Mouse (Mus musculus): ENCODE measurements around the gene Hs2st1. TPM values are rescaled to one million over a fixed set of nuclear protein-coding genes. Genes with fewer than 3 reads are reported as not detected.

Gene Hs2st1
- total RNA-seq, 2 experiments from 2014 or later: 45.4 to 47.8 TPM

DNA sequence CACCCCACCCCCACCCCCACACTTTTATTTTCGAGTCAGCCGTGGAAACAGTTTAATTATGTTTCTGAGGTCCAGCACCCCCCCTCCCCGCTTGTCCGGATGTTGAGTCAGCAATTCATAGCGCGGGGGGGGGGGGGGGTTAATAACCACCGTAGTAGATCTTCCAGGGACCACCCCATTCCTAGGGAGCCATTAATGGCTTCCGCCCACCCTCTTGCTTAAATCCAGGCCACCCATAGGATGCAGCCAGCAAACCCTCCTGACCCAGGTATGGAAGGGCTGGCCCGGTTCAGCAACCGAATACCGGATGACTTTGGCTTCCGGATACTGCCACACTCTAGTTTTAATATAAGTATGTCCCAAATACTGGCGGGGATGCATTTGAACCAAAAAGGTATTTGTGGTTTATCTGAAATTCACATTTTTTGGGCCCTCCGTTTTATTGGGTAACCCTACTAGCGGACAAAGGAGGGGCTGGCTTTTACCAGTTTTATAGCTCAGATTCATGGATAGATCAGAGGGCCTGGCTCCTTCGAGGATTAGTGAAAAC lies 188.5 kb downstream of the Hs2st1 start:
- no peak for DNase-seq

- DNase-seq: peak; percentile 42 to 61
These were observed 189.1 kb downstream of the Hs2st1 start for GRCm38 (mm10) chr3:144380921-144381320.

DNA sequence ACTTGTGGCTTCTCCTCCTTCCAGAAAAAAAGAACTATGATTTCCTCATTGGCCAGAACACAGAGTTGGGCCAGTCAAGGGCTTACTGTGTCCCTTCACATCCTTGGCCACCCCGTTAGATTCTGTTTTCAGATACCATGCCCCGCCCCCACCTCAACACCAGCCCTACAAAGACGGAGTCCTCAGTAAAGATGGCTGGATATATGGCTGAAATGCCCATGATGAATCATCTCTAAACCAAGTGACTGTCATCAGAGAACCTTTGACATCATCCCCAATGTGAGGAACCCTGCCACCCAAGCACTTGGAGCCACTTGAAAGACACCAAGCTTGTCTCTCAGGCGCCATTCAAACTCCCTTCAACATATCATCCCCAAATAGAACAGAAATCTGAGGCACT lies 190.2 kb downstream of the Hs2st1 start:
- no peak for DNase-seq

Other genes with a start within 250 kb of the Hs2st1 start
- gene Selenof, start 123 bp upstream of the Hs2st1 start, total RNA-seq (2021): 100 to 1,000 TPM; 226 to 249 TPM
- 10 to 100 TPM; 61.6 to 63.1 TPM for gene Sh3glb1, start 150.2 kb upstream of the Hs2st1 start, total RNA-seq (2021)
- under 1 TPM in 1 of 2 experiments, not detected in 1; 0.10 TPM for gene Clca3a1, start 190.8 kb upstream of the Hs2st1 start, total RNA-seq (2021)
- not detected for gene Clca3a2, start 249.3 kb upstream of the Hs2st1 start, total RNA-seq (2021)